Mouse (Mus musculus) mature B cell (primary cell): ENCODE results near the gene Wwox.

ENCODE experiments used
- in situ Hi-C: fragments of 300-500 bp; cut with MboI; formaldehyde crosslinking; loops from 2 replicates; pipeline ENCODE4 v1.14.3; 2019

Wwox gene

DNA sequence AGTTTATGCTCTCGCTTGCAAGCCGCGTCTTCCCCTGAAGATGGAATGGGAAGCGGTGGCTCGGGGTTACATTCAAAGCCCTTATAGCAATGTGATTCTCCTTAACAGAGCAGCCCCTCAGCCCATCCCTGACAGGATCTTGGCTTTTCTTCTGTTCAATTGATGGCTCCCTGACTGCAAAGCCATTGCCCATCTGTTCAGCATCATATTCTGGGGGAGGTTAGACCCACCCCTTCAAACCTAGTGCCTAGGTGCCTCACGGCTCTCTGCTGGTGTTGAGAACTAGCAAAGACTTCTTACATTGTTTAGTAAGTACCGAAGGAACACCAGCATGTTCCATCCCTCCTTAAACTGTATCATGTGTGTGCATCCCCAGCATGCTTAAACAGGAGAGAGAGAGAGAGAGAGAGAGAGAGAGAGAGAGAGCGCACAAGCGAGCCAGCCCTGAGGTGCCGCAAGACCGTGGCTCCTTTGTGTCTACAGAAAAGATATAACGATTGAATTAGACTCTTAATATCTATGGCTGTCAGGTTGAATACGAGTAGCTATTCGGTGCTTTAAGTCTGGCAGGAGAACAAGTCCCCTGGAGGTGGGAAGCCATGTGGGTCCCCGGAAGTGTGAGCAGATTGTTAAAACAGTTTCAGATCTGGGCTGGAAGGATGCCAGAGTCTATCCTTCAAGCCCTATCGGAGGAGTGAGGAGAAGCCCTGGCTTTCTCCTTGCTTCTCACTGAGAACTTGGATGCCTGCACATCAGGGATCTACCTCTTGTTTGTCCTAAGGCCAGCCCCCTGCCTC is 450.3 kb downstream of the Wwox start:
- in situ Hi-C loops = loop anchor here (10.0 kb wide), 1 partner anchor 75 kb away; no protein-coding TSS in a partner anchor

DNA sequence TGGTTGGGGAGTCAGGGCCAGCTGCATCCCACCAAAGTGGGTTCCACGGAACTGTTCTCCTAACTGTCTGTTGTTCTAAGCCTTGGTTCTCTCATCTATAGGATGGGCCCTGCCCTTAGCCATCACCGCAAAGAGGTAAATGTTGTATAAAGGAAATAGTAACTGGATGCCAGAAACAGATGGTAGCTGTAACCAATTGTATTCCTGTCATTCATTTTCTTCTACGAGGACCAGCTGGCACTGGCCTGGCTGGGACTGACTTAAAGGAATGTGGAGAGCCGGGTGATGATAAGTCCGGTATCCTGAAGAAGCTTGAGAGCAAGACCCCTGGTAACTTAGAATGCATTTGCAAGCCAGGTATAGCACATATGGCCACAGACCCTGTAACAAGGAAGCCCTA is 451.0 kb downstream of the Wwox start:
- in situ Hi-C loops = no loop called here

DNA sequence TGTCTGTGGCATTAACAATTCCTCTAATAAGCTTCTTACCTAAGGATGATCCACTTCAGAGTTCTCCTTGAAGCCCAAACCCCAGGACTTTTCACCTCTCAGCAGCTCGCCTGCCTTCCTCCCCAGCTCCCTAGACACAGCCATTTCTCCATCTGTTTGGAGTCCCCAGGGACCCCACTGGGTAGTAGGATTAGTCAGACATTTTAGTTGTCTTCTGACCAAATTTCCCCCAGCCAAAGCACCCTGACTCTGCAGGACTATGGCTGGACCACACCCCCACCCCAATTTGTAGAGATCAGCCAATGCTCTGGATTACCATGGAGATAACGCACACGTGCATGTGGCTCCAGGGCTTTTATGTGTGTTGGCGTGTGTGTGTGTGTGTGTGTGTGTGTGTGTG is 451.8 kb downstream of the Wwox start:
- in situ Hi-C loops = no loop called here

DNA sequence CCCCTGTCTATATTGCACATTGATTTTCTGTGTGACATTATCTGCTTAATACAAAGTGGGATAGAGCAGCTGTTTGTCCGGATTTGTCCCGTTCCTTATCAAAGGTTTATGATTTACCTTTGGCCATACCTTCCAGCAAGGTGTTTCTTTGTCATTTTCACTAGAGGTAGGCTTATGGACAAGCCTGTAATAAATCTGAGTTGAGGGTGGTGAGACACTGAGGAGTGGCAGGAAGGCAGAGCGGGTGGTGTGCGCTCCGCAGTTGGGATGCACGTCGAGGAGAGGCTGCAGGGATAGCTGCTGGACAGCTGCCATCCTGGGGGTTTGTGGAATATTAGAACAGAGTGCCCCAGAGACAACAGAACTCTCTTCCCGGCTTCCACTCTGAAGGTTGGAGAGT is 458.0 kb downstream of the Wwox start:
- in situ Hi-C loops = no loop called here

DNA sequence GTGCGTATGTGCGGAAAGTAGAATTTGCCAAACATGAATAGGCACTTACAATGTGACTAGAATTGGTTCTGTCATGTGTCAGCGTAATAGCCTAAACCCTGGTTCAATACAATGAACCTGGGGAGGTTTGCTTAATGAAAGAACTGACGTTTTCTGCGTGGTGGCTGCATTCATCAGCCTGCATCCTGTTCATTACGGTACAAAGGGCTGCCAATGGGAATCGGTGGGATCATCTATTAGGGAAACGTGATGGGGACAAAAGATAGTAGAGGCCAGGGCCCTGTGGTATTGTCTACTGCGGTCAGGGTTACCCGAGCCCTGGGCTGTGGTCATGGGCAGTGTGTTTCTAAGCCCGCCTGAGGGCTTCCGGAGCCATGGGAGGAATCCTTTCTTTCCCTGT is 459.7 kb downstream of the Wwox start:
- in situ Hi-C loops = no loop called here

DNA sequence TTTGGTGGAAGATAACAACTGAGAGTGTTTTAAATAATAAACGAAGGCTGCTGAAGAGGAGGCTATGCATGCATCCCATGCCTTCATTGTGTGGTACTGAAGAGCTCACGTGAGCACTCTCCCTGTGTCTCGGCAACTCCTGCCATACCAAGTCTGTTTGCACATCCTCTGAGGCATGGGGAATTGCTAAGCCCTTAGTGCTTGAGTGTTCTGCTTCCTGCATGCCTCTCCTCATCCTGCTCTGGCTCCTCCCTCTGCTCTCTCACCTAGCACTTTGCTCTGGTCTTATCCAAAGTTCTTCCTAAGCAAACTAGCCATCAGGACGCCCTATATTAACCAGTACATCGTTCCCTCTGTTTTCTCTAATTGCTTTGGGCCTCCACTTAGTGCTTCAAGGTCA is 463.1 kb downstream of the Wwox start:
- in situ Hi-C loops = no loop called here

DNA sequence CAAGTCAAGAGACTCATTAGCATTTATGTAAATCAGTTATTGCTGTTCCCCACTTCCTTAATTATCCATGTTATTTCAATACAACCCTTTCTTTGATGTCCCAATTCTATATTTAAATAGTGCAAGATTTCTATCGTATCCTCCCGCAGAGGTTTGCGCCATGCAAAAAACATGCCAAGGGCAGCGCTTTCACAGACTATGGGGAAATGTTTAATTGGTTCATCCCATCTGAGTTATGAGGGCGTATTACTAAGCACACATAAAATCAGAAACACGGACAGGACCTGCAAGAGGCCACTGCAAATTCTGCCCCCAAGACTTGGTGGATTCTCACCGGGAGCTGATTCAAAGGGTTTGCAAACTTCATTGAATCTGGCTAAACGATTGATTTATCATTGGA is 468.6 kb downstream of the Wwox start:
- in situ Hi-C loops = no loop called here

DNA sequence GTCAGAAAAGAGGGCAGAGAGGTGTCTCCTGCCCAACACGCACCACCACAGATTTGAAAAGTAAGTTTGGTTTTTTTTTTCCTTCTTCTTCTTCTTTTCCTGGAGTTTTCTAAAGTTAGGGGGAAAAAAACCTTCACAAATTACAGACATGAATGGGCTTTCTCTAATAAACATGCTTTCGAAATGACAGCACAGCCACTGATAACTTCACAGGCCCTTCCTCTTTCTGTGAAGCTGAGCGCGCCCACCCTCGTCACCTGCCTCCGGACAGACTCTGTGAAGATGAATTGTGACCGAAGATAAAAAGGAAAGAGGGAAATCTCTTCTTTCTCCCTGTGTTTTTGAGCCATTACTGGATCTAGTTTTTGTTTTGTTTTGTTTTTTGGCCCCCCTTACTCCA is 469.1 kb downstream of the Wwox start:
- in situ Hi-C loops = no loop called here

DNA sequence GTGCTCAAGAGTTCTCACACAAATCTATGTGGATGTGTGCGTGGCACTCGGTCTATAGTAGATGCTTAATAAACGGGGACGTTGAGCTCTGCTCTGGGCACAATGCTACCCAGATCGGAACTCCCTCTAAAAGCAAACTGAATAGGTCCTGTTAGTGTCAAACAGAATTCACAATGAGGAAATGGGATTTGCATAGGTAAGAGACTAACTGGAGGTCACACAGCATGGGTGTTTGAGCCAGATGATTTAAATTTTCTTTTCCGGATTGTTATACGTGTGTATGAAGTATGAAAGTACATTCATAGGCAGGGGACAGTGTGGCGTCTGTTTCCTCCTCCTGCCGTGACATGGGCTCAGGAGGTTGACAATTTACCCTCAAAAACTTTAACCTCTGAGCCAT is 469.7 kb downstream of the Wwox start:
- in situ Hi-C loops = no loop called here

DNA sequence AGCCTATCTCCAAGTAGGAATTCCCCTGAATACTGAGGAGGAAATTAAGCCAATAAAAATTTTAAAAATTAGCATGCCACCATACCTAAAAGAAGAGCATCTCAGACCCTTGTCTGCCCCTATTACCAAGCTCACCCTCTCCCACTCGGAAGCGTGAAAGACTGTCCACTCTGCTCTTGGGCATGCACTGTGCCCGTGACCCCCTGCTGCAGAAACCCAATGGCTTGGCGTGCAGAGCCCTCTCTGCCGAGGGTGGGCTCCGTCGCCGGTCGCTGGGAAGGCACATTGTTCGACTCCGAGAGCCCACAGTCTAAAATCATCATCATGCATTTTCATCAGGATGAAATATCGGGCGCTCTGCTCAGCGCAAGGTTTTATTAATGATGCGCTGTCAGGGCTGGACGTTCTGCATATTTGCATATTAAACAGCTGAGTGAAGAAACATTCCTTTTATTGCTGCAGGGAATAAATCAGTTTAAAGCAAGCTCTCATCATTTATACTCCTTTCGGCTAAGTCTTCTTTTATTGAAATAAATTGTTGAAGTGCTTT is 471.7 kb downstream of the Wwox start:
- in situ Hi-C loops = no loop called here

DNA sequence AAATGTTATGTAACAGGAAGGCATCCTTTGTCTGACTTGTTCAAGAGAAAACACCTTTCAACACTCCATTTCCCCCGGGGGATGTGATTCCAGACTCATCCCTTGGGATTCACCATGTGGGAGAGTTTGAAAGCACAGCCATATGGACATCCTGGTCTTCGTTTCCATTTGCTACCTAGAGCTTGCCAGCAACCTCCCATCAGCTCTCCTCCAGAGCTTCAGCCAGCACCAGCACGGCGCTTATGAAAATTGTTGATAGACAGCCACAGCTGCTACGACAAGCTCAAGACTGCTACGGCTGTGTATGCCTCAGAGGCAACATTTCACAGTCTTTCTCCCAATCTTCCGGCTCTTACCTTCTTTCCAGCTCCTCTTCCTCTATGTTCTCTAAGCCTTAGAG is 484.2 kb downstream of the Wwox start:
- in situ Hi-C loops = no loop called here

DNA sequence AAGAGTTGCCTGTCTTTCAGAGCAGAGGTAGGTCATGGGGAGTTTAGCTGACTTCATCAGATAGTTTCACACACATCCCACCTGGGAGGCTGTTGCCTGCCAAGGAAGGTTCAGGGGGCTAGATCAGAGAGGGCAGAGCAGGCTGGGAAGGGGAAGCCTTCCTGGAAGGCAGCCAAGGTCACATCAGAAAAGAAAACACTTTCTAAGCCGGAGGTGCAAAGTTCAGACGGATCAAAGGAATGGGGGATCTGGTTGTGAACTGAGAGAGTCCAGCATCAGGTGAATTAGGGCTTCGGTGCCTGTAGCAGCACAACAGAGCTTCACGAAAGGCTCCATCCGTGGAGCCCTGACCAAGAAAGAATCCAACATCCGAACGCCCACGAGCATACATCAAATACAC is 488.0 kb downstream of the Wwox start:
- in situ Hi-C loops = no loop called here

DNA sequence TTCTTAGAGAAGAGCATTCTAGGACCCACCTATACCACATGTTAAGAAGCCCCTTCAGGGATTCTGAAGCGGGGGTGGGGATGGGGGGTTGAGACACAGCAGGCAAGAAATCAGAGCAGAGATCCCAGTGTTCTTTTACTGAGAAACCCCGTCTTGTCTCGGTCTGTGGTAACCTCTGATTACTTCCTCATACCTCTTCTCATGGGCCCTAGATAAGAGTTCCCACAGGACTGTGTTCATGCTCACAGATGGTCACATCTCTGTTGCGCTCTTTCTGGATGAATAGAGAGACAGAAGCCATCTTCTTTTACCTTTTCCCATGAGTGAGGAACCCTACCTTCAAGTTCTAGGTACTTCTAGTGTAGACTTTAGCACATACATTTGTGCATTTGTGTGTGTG is 488.5 kb downstream of the Wwox start:
- in situ Hi-C loops = no loop called here

DNA sequence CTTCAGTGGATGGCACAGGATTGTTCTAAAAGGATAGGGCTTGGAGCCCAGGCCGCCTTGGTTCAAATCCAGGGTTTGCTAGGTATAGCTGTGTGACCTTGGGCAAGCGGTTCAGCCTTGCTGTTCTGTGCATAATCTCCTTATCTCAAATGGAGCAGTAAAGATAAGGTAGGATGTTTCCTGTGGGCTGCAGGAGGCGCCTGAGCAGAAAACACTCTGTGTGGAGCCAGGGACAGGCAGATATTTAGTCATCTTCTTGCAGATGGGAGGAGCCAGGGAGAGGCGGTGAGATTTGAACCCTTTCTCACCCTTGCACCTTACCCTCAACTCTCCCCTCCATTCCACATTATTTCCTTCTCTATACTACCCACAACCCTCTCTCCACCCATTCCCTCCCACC is 490.1 kb downstream of the Wwox start:
- in situ Hi-C loops = no loop called here

DNA sequence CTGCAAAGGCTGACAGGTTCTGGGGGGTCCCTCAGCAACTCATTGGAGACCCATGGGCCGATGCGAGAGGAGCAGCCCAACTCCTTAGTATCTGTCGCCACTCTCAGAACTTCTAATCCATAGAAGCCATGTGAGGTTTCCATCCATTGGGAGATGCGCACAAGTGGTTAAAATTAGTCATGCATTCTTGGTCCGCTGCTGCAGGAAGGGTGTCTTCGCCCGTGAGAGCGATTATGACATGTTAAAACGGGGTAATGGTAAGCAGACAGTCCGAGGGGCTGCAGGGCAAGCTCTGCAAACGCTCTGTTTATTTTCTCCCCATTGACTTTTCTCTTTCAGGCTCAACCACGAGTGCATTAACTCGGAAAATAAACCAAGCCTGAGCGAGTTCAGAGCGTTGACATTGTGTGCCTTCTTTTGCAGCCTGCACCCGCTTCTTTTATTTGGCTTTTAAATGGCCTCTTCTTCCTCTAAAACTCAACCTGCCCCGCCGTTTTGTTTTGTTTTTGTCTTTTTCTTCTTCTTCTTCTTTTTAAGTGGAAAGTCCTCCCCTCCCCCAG is 492.7 kb downstream of the Wwox start:
- in situ Hi-C loops = no loop called here

DNA sequence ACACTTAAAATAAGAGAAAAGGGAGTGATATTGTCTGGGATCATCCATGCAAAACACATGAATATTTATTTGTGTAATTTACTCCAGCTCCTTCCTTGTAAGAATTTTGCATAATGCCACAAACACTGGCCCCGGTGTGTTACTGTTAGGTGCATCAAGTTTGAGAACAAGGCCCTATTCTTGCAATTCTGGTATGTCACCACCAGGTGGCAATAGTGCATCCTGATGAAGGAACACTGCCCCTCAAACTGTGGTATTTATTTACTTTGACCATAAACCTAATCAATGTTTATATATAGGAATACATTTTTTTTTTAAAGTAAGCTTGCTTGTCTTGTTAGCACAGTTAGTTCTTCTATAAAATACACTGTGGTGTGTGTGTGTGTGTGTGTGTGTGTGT is 493.8 kb downstream of the Wwox start:
- in situ Hi-C loops = no loop called here

DNA sequence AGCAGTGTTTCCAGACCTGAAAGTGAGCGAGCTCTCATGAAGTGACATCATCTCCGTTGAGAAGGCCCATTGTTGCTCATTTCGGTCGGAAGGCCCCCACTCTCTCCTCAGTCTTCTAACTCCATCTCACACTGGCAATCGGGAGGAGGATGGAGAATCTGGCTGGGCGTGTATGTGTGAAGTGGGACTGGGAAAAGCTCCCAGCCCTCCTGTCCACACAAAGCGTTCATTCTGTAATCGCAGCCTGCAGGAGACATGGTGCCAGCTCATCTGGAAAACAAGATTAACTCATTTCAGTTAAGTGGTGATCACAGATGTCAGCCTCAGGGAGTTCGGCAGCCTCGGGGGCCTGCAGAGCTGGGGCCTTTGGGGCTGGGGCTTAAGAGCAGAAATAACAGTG is 497.4 kb downstream of the Wwox start:
- in situ Hi-C loops = no loop called here

DNA sequence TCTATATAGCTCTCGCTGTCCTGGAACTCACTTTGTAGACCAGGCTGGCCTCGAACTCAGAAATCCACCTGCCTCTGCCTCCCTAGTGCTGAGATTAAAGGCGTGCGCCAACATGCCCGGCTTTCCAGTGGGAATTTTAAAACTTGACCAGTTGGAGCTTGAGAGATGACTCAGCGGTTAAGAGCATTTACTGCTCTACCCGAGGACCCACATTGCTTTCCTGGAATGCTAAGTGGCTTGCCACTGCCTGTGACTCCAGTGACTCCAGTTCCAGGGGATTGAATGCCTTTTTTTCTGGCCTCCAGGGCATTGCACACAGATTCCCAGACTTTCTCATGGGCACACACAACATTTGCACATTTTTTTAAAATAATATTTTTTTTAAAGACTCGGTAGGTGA is 499.9 kb downstream of the Wwox start:
- in situ Hi-C loops = no loop called here

DNA sequence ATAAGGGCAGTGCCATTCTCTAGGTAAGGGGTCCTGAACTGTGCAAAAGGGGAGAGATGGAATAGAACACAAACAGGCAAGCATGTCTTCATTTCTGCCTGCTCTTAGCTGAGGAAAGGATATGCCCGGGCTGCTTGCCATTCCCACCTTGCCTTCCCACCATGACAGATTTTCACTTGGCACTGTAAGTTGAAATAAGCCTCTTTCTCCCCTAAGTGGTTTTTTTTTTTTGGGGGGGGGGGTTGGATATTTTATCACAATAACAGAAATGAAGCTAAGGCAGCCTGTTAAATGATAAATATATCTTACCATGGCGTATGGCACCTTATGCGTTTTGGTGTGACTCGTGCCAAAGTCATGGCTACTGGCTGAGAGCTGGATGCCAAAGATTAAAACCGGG is 501.6 kb downstream of the Wwox start:
- in situ Hi-C loops = no loop called here

DNA sequence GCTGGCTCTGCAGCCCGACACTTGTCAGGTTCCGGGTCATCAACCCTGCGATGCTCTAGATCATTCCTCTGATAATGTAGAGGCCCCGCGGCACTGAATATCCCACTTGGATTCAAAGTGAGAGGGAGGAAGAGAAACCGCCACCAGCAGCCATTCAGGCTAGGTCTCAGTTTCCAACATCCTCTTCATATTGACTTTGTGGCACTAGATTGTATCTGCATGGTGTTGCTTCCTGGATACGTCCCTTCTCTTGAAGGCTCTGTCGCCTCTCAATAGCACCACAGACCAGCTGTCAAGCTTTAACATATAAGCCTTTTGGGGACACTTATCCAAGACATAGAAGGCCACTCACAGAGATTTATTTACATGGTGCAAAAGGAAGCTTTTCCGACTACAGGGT is 502.2 kb downstream of the Wwox start:
- in situ Hi-C loops = no loop called here

DNA sequence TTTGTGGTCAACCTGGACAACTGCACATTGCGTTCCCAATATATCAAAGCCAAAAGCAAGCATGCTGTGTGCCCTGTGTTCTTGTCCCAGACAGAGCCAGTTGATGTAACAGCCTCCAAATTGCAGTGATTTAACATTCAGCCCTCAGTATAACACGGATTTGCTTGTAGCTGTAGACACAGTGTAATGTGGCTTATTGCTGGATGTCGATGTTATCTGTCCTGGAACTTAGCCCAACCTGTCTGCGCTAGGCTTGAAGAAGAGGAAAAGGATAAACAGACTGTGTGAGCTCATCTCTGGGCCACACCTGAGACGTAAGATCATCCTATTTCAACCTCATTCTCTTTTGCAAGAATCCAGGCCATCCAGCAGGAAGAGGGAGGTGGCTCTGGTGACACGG is 508.5 kb downstream of the Wwox start:
- in situ Hi-C loops = no loop called here

DNA sequence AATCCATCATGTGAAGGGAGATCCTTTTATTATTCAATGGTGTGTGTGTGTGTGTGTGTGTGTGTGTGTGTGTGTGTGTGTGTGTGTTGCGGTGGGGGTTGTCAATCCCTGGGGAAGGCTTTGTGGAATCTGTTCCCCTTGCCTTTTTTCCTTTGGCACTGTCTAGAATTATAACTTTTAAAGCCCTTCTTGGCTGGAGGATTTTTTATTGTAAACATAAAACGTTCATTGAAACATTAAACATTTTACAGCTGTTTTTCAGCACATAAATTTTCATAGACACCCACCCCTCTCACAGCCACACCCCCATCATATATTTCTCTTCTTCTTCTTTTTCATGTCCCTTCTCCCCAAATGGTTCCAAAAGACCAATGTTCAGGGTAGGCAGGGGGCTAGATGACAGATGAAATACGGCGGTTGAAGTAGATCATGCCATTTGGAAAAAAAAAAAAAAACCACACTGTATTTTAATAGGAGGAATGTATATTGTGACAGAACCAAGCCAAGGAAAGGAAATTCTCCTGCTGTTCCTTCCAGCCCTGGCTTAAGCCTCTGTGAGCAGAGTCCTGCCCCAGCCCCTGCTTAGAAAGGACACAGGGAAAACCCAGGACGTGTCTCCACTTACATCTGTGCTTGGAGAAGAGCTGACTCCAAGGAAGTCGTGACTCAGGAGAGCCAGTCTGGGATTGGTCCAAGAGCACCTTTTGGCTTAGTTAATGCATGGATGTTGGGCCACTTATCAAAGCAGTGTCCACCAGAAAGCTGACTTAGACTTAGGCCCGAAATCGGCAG is 517.1 kb downstream of the Wwox start:
- in situ Hi-C loops = loop anchor here (25.0 kb wide), 1 partner anchor 144 kb away; no protein-coding TSS in a partner anchor
